Mouse (Mus musculus) layer of hippocampus, adult 2 months (tissue): ENCODE results near the gene Ly6g6e. TPM values are rescaled to one million over a fixed set of nuclear protein-coding genes. Genes with fewer than 3 reads are reported as not detected.

Experiments used
- DNase-seq, 2 experiments: peaks; one replicate each; pipeline ENCODE4 v3.0.0; 2022; ENCODE audit warnings: low spot score in 2 of 2
- H3K27ac ChIP-seq: fragments of 200-600 bp; 2 replicates; pipeline ENCODE4 v1.8.1; 2022
- H3K4me3 ChIP-seq: fragments of 200-600 bp; 2 replicates; pipeline ENCODE4 v1.8.1; 2022; ENCODE audit warnings: mild to moderate bottlenecking
- CTCF ChIP-seq: fragments of 200-600 bp; conservative IDR thresholded peaks from 2 replicates; pipeline ENCODE4 v1.8.1; 2022; ENCODE audit warnings: antibody characterized with exemption, mild to moderate bottlenecking, moderate library complexity
- total RNA-seq, 2 experiments: library from RNA; stranded (reverse); gene quantifications; 2 replicates each; pipeline ENCODE4 v1.2.3; 2021

Ly6g6e gene
- total RNA-seq, 2 experiments from 2014 or later, result 2.5 to 3.5 TPM

DNA sequence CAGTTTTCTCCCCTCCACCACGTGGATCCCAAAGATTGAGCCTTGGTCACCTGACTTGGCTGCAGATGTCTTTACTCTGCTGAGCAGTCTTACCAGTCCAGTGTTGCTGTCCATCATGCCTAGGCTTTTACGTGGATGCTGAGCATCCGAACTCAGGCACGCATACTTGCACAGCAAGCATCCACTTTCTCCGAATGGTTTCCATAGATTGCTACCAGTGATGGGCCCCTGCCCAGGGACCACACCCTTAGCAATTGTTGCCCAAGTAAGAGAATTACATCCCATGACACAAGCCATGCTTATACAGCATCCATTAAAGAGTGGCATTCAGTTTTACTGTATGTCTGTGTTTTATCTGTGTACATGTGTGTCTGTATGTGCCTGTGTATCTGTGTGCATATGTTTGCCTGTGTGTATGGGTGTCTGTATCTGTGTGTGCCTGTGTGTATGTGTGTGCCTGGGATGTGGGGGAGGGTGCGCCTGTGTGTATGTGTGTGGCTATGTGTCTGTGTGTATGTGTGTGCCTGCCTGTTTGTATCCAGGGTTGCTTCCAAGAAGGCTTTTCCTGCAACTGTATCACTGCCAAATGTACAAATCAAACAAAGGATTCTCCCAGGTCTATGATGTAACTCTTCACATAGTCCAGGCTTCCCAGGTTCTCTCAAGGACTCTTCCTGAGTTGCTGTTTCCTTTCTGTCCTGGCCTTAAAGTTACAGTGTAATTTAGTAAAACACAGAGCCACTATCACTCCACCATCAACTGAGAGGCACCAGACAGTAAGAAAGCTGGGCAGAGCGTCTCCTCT is 20.8 kb upstream of the Ly6g6e start:
- H3K4me3 ChIP-seq, result no peak overlapping the region
- no peak for DNase-seq
- no peak for TF ChIP-seq CTCF
- H3K27ac ChIP-seq, result no peak overlapping the region

- no peak overlapping the region for H3K27ac ChIP-seq
Measured at GRCm38 (mm10) chr17:35057090-35057489, 19.6 kb upstream of the Ly6g6e start.

DNA sequence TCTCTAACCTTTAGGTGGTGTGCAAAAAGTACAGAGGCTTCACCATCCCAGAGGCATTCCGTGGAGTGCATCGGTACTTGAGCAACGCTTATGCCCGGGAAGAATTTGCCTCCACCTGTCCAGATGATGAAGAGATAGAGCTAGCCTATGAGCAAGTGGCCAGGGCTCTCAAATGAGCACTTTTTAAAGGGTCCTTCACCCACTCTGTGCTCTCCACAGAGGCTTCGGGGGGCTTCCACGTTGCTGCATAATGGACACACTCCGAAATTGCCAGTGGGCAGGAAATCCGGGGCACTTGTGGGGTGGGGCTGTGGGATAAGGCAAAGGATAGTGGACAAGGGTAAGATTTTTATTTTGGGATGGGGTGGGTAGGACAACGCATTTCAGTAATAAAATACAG is 18.4 kb upstream of the Ly6g6e start:
- no peak overlapping the region for H3K27ac ChIP-seq
- no peak for TF ChIP-seq CTCF
- H3K4me3 ChIP-seq, result no peak overlapping the region
- no peak for DNase-seq

More at GRCm38 (mm10) chr17:35057090-35057489, 19.6 kb upstream of the Ly6g6e start:
- DNase-seq, result no peak
- TF ChIP-seq CTCF, result no peak
- H3K4me3 ChIP-seq, result no peak overlapping the region

DNA sequence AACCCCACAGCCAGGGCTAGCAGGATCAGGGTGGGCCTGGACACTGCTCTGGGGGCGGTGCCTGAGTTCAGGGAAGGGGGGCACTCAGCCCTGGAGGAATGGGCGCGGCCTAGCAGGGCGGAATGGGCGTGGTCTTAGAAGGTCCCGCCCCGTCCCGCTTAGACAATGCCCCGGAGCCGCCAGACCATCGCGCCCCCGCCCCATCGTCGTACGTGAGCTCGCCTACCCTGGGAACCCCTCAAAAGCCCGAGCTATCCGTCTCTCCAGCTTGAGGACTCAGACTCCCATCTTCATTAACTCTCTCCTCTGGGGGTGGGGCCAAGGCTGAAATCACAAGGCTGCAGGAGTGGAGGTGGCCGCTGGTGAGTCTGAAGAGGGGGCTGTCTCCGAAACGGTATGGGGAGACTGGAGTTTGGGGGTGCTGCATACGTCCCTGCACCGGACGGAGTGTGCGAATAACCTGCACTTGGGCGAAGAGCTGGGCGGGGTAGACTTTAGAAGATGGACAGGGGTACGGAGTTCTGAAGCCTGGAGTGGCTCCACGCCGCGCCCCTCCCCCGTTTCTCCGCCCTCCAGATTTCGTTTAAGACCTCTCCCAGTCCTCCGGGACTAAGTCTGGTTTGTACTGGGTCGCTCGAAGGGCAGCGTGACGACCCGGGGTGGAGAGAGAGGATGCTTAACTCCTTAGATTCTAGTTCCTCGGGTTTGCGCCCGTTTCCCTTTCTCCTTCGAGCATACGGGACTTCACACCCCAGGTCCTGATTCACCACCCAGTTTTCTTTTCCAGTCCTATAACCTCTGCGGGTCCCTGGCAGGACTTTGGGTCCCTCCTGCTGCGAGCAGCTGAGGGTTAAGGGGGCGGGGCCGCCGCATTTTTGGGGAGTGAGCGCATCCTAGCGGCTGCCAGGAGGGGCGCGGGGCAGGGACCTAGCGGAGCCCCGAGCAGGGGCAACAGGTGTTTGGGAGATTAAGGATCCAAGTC is 17.5 kb upstream of the Ly6g6e start, which contains the start of gene Ddah2:
TSS of gene Ddah2 (plus strand) at position 125 of the 982 bp plus-strand sequence.
- Histone ChIP-seq H3K27ac (peak within 1 kb of the TSS; percentile 69), H3K4me3 (peak within 1 kb of the TSS; percentile 62)
- TF ChIP-seq CTCF, result peak; percentile 83
- DNase-seq, result peak; percentile 62 to 73

DNA sequence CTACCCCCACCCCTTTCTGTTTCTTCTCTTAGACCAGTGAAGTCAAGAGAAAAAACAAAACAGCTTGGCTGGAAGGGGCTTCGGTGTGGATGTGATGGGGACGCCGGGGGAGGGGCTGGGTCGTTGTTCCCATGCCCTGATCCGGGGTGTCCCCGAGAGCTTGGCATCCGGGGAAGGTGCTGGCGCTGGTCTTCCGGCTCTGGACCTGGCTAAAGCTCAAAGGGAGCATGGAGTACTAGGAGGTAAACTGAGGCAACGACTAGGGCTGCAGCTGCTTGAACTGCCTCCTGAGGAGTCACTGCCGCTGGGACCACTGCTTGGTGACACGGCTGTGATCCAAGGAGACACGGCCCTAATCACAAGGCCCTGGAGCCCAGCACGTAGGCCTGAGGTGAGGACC is 16.6 kb upstream of the Ly6g6e start:
- H3K27ac ChIP-seq, result no peak overlapping the region
- TF ChIP-seq CTCF, result no peak
- no peak for DNase-seq

GRCm38 (mm10) chr17:35060737-35061297 is 15.9 kb upstream of the Ly6g6e start:
- no peak overlapping the region for H3K4me3 ChIP-seq
- DNase-seq, result no peak
- TF ChIP-seq CTCF, result no peak
- H3K27ac ChIP-seq, result no peak overlapping the region

More for the DNA sequence above, 16.6 kb upstream of the Ly6g6e start:
- peak overlapping the region; percentile 62 for H3K4me3 ChIP-seq

DNA sequence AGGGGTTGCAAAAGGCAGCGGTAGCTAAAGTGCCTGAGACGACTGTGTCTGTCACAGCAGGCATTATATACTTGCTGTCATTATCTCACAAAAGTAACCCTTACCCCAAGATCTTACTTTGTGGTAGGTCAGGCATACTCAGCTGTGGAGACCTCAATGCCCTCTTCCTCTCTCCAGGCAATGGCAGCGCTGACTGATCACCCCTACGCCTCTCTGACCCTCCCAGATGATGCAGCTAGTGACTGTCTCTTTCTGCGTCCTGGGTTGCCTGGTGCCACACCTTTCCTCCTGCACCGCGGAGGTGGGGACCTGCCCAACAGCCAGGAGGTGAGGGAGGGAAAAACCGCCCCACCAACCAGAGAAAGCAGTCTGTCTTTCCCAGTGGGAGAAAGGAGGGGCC is 15.4 kb upstream of the Ly6g6e start:
- TF ChIP-seq CTCF, result no peak
- H3K4me3 ChIP-seq, result no peak overlapping the region
- H3K27ac ChIP-seq, result no peak overlapping the region
- no peak for DNase-seq

DNA sequence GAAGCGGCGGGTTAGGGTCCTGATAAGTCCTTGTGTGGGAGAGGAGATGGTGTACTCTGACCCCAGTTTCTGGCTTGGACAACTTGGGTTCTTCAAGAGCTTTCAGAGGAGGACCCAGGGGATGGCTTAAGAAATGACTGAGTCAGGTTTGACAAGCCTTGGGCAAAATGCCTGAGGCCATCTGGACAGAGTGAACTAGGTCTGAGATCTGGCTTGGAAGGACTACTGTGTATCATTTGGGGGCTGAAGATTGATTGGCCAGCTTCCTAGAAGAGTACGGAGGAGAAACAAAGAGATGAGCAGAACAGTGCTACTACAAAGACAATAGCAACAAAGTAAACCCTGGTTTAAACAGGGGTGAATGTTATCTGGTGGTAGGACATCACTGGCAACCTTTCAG is 13.2 kb upstream of the Ly6g6e start:
- no peak for DNase-seq
- no peak overlapping the region for H3K27ac ChIP-seq
- no peak overlapping the region for H3K4me3 ChIP-seq
- no peak for TF ChIP-seq CTCF

GRCm38 (mm10) chr17:35064378-35064877 is 12.3 kb upstream of the Ly6g6e start:
- H3K27ac ChIP-seq, result no peak overlapping the region

DNA sequence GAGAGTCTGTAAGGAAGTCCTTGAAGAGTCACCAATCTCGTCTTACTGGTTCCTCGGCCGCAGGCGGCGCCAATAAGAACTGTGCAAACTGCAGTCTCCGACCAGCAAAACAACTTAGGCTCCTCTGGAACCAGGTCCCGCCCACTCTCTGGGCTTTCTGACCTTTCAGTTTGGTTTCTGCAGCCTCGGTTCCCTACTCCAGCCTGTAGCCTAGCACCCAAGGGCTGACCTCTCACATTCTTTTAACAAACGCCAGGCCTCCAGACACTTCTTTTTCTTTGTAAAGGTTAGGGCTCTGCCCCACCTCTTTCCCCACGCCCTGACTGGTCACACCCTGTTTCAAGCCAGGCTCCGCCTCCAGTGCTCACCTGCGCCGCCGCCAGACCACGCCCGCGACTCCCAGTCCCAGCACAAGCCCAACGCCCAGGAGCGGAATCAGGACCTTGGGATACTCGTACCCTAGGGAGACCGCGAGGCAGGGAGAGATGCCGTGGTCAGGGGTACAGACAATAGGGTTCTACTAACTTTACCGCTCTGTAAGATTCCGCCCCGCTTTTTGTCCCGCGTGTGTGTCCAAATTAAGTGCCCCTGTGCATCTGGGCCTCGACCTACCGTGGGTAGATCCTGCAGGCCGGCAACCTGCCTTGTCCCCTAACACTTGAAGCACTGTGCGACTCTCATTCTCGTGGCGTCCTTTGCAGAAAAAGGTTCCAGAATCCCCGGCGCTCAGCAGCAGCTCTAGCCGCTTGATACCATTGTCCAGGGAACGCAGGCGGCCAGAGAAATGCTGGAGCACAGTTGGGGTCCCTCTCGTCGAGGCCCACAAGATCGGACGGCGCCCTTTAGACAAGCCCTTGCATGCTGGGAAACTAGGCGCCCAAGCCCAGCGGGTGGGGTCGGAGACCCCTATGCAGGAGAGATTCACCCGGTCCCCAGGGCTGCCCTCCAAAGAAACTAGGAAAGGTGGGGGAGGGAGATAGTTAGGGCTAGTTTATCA is 11.5 kb upstream of the Ly6g6e start, which contains the start of gene Ly6g6c:
TSS of gene Ly6g6c (plus strand) at position 438 of the 997 bp plus-strand sequence.
- no peak for TF ChIP-seq CTCF
- no peak within 1 kb of the TSS; the same call in 1 of the 2 replicates for H3K4me3 ChIP-seq

More at GRCm38 (mm10) chr17:35064378-35064877, 12.3 kb upstream of the Ly6g6e start:
- TF ChIP-seq CTCF, result no peak
- no peak overlapping the region for H3K4me3 ChIP-seq
- no peak for DNase-seq

DNA sequence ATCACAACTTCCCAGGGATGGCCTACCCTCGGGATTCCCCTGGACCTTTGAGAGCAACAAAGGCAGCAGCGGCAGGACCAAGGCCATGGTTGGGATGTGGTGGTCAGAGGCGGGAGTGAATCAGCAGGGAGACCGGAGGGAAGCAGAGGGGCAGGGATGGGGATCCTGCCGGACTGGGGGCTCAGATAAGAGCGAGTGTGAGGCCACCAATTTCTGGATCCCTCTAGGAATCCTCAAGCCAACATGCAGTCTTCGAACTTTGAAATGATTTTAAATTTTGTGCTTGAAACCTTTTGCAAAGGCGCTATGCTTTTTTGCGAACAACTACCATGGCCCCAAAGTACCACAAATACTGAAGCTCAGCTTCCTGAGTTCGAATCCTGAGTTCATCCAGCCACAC is 10.6 kb upstream of the Ly6g6e start, which contains the start of gene Mpig6b:
TSS of gene Mpig6b (minus strand) at position 101 of the 400 bp plus-strand sequence.
- Histone ChIP-seq H3K27ac (no peak within 1 kb of the TSS), H3K4me3 (no peak within 1 kb of the TSS; the same call in 1 of the 2 replicates)
- TF ChIP-seq CTCF, result no peak
- DNase-seq, result no peak

More for the DNA sequence above, 11.5 kb upstream of the Ly6g6e start, which contains the start of gene Ly6g6c:
- H3K27ac ChIP-seq, result no peak within 1 kb of the TSS
- DNase-seq, result no peak
